Mouse (Mus musculus) kidney, postnatal 10 days (tissue): ENCODE data around the gene Plxnb2.

Source experiments
- DNase-seq: peaks from one replicate; pipeline ENCODE4 v3.0.0; 2021; ENCODE audit warnings: mixed read lengths

Plxnb2 gene

DNA sequence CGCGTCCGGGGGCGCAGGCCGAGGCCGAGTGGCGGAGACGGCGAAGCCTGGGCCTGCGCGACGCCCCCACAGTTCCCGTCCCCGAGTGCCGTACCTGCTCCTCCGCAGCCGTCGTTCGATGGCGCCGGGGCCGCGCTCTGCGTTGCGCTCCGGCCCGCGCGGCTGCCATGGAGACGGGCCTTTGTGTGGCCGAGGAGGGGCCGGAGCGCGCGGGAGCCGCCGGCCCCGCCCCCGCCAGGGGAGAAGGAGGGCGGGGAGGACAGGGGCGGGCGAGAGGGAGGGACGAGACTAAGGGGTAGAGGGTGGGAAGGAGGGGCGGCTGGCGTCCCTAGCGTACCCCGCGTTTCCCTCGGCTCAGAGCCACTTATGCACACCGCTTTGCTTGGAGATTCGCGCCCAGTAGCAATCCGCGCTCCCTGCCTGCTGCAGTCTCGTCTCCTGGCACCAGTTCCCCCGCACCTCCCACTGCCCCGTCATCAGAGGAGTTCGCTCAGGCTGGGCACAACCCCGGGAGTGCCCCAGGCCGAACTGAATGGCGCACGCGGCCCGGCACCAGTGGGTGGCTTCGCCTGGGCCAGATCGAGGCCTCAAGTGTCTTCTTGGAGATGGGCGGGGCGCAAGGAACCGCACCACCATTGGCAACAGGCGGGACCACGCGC lies at the start of gene Plxnb2:
TSS of gene Plxnb2 (minus strand) at position 218 of the 659 bp plus-strand sequence.
- peak; percentile 91 for DNase-seq

DNA sequence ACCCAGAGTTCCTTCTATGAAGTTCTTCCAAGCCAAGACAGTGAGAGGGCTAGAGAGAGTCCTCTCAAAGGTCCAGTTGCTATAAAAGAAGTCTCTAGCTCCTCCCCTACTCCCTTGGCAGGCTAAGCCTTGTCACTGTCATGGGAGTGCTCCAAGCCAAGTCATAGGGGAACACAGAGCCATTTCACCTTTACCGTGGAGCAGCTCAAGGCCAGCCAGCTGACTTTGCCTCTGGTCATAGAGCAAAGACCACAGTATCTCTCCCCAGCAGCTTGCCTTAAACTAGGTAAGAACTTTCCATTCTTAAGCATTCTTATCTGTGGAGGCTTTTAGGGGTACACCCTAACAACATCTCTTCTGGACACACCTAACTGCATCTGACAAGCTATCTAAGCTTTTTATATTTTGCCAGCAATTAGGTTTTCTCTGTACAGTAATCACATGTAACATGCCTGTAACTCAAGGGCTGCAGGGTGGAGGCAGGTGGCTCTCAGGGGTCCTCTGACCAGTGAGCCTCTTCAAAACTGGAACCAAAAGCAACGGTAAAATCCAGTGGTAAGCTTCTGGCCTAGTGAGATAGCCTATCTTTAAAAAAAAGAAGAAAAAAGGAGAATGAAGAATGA lies 35.1 kb upstream of the Plxnb2 start:
- no peak for DNase-seq

DNA sequence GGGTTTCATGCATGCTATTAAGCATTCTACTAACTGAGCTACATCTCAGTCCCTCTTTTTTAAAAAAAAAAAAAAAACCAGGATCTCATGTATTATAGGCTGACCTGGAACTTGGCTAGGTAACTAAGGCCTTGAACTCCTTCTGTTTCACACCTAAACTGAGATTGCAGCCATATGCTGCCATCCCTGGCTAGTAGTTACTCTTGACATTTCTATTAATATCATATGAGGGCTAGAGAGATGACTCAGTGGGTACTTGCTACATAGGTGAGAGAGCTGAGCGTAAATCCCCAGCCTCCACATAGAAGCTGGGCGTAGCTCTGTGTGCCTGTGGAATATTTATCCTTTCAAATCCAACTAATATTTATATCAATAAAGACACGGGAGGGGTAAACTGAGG lies 34.4 kb upstream of the Plxnb2 start:
- DNase-seq = no peak

DNA sequence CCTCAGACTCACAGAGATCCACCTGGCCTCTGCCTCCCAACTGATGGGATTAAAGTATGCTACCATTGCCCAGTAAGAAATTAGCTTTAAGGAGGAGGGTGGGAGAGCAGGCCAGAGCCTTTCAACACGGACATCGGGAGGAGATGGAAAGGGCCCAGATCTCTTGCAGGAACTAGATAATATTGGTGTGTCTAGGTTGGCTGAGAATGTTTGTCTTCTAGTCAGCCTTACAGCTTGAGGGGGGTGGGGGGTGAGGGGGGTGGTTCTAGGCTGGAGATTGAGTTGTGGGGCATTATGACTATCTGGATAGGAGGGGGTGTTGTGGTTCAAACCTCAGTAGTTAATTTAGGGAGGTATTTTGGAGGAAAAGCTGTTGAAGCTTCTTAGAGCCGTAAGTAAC lies 32.9 kb upstream of the Plxnb2 start:
- no peak for DNase-seq

DNA sequence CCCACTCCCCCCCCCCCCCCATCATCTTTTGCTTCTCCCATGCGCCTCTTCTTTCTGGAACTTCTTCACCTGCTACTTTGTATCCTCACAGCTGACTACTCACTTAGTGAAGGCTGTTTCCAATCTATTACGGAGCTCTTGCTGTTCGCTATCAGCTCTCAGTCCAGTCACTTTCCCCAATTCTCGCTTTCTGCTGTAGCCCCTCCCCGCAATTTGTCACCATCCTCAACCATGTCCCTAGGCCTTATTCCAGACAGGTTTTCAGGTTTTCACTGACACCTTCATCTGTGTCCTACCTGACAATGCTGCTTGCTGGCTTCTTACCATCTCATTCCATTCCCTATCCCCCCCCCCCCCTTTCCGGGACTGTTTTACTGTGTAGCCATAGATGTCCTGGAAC lies 31.9 kb upstream of the Plxnb2 start:
- no peak for DNase-seq

DNA sequence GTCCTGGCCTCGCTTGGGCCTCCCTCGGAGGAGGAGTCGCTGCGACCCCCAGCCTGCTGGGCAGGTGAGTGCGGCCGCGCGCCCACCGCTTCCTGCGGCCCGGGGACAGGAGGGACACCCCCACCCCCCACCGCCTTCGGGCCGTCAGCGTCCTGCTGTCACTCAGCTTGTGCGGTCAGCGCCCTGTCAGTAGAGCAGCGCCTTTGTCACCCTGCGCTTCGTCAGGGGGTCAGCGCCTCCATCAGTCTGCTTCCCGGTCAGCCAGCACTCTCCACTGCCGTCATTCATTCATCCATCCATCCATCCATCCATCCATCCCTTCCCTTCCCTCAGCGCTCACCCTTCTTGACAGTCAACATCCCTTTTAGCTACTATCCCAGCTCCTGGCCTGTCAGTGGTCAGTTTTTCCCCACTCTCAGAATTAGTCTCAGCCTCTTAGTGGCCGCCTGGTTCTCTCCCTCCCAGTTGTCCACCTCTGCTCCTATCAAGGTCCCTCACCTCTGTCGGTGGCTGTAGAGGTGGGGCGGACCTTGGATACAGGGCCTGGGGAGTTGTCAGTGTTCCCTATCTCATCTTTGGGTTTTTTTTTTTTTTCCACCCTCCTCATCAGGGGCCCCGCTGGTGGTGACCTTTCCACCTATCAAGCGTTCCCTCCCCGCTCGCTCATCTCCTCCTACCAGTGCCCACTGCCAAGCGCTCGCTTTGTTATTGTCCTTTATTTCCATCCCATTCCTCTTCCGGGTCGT lies 31.3 kb upstream of the Plxnb2 start:
- DNase-seq = peak; percentile 38

DNA sequence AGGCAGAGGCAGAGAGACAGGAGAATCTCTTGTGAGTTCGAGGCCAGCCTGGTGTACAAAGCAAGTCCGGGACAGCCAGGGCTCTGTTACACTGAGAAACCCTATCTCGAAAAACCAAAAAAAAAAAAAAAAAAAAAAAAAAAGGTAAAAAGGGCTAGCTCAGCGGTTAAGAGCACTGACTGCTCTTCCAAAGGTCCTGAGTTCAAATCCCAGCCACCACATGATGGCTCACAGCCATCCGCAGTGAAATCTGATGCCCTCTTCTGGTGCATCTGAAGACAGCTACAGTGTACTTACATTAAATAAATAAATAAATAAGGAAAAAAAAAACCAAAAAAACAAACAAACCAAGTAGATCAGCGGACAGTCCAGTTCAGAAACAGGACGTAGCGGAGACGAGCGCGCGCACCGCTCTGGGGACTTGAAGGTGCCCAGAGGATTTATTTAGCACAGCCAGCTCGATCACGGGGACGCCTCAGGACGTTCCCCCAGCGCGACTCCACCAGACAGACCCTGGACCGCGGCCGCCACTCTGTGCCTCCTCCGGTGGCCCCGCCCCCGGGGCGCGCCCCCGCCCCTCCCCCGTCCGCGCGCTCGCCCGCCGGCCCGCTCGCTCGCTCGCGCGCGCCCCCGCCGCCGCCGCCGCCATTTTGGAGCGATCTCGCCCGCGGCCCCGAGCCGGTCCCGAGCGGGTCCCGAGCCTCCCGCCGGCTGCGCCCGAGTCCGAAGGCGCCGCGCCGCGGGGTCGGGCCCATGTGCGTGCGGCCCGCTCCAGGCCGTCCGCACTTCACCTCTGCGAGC lies 30.5 kb upstream of the Plxnb2 start, which contains the start of gene Ppp6r2:
TSS of gene Ppp6r2 (plus strand) at position 639 of the 801 bp plus-strand sequence.
- DNase-seq = peak; percentile 93

DNA sequence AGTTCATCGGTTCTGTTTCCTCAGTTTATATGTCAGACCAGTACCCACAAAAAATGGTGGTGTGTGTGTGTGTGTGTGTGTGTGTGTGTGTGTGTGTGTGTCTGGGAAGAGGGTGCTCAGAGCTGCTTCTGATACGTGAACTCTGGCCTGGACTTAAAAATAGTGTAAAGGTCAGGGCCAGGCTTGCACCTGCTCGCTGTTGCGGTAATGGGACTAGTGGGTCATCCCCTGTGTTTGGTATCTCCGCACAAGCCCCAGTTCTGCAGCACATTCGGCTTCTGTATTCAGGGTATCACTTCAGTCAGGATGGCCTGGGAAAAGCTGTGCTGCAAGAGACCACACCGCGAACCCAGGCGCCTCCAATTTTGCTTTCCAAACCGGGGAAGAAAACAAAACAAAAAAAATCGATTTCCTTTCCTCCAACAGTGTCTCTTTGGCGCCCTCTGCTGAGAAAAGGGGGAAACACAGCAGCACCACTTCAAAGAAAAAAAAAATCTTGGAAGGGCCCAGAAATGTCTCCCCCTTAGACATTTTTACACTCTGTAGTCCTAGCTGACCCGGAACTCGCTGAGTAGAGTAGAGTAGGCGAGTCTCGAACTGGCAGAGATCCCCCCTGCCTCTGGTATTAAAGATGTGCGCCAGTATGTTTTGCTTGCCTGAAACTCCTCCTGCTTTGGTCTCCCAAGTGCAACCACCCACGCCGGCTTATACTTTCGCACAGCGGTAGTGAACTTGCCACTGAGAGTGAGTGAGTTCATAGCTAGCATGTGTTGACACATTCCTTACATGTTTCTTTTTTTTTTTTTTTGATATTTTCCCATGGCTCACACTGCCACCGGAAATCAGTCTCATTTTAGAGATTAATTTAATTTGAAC lies 29.5 kb upstream of the Plxnb2 start:
- DNase-seq = peak; percentile 95

DNA sequence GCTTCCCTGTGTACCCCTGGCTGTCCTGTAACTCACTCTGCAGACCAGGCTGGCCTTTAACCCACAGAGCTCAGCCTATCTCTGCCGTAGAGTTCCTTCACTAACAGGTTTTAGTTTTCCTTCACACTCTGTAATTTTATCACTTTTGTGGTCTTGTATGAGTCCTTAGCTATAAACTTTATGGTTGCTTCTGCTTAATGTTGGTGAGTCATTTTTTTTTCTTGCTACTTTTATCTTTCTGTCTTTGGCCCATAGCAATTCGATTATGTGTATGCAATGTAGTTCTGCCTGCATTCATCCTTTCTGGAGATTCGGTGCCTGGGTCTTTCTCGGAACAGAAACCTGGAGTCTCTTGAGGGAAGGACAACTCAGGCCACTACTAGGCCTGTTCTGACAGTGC lies 26.9 kb upstream of the Plxnb2 start:
- no peak for DNase-seq

DNA sequence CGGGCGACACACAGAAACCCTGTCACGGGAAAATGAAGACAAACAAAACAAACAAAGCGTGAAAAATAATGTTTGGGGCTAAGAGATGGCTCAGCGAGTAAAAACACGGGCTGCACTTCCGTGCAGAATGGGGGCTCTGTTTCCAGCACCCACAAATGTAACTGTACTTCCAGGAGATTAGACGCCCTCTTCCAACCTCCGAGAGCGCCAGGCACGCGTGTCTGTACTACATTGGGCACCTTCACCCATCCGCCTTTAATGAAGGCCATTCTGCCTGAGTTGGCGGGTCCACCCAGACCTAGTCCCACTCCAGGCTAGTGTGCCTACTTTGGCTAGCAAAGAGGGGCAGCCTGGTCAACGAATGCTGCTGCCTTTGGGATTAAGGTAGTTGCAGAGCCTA lies 16.5 kb upstream of the Plxnb2 start:
- no peak for DNase-seq

DNA sequence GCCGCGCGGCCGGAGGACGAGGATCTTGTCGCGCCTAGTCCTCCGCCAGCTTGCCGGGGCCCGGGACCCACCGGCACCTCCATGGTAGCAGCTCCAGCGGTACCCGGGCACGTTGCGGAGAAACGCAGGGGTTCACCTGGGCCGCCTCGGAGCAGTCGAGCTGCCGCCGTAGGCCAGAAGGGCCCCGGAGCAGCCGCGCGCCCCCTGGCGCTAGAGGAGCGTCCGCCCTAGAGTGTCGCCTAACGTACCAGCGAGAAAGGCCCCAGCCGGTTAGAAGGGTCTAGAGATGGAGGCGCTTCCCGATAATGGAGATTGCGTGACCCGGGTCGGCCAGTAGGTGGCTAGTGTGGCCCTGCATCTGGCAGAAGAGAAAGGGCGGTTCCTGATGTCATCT lies 15.7 kb upstream of the Plxnb2 start, which contains the start of gene Dennd6b:
TSS of gene Dennd6b (minus strand) at position 184 of the 394 bp plus-strand sequence.
- DNase-seq = peak; percentile 98

DNA sequence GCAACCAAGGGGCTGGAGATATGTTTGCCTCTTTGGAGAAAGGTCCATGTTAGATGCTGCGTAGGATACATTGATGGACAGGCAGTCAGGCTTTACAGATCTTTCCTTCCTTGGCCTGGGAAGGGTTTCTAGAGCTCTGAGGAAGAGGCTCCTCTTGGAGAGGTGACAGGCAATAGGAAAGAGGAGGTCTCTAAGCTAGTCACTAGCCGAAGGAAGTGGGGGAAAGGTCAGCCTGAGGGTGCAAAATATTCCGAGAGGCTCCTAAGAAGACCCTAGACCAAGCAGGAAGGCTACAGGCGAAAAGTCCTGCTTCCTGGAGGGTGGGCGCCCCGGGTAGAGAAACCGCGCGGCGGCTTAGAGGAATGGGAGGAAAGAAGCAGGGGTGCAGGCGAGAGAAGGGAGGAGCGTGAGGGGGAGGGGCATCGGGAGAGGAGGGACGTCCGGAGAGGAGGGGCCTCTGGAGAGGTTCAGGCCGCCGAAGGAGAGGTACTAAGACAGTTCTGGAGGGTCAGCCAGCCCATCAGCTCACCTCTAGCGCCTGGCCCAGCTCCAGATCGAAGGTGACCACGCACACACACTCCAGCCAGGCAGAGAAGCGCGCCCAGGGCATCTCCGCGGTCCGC lies 15.2 kb upstream of the Plxnb2 start:
- DNase-seq = peak; percentile 96

DNA sequence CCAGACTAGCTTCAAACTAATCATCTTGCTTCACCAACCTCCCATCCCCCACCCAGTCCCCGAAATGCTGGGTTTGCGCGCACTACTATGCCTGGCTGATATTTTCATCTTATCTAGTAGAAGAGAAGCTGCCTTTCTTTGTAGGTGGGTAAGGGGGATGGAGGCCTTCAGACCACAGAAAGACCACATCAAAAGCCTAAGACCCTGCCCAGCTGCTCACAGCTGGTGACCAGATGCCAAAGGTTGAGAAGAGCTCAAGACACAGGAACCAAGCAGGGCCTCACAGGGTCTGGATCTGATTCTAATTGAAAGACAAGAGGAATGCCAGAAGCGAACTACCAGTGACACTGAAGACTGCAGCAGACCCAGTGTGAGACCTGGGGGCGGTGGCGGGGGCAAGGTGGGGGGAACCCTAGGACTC lies 14.7 kb upstream of the Plxnb2 start:
- DNase-seq = peak; percentile 53

DNA sequence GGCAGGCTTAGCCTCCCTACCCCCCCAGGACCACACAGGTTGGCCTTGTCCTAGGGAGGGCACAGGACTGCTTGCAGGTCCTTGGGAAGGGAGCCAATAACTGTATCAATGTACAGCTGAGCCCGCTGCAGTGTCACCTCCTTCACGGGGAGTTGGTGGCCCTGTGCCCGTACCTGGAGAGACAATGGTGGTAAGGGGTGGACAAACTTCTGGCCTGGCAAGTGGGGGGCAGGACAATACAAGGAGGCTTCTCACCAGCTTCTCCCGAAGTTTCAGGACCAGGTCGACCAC lies 4.3 kb upstream of the Plxnb2 start:
- no peak for DNase-seq

DNA sequence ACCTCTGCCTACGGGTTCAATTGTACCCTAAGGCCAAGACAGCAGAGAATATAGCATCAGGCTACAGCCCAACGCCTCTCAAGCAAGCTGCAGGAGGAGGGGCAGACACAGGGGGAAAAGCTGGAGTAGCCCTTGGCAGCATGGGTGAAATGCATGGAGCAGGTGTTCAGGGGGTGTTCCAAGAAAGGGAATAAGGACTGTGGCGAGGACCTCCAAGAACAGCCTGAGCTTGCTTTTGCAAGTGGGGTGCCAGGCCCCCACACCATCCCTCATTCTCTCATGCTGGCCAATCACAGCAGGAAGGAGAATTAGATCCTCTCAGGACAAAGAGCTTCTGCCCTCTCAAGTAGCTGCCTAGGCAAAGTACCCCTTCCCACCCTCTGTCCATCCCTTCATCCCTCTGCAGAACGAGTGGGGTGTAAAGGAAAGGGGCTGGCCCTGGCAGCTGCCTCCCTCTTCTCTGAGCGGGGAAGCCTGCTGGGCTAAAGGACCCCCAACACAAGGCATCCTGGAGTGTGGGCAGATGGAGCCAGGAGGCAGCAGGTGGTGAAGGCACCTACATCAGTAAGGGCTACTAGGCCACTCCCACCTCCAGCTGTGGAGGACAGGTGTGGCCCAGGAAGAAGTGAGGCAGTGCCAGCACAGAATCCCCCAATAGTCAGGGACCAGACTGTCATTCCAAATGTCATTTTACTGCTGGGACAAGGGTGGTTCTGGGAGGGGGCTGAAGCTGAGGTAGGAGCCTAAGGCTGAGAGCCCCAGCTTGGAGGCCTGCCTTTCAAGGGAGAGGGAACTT lies 3.8 kb upstream of the Plxnb2 start:
- DNase-seq = no peak

DNA sequence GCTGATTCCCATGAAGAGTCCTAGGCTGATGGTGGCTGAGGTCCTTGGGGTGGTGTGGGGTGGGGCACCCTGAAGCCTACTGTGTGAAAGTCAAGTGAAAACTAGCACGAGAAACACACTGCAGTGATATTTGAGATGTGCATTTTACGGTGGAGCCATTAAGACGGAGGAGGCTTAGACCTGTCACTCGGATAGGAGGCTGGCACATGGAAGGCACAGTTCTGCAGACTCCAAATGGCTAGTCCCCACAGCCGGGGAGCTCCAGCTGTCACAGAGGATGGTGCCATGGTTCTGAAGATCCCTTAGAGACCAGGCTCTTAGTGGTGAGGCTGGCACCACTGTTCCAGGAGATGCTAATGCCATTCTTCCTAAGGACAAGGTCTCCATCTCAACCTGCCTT lies 2.3 kb upstream of the Plxnb2 start:
- DNase-seq = no peak

DNA sequence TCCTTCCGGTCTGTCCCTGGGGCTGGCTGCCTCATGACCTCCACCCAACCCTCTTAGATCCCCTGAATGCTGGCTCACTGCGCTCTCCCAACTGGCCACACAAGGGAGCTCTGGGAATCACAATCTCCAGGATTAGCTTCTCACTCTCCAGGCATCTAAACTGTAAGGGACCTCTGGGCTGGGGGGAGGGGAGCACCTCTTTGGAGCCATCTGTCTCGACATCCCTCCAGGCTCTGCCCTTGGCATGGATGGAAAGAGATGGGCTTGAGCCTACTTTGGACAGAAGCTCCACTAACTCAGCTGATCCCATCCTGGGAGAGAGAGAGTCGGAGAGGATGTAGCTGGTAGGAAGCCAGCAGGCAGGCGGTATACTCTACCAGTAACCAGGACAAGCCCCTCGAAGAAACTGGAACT lies 1.7 kb upstream of the Plxnb2 start:
- peak; percentile 73 for DNase-seq

DNA sequence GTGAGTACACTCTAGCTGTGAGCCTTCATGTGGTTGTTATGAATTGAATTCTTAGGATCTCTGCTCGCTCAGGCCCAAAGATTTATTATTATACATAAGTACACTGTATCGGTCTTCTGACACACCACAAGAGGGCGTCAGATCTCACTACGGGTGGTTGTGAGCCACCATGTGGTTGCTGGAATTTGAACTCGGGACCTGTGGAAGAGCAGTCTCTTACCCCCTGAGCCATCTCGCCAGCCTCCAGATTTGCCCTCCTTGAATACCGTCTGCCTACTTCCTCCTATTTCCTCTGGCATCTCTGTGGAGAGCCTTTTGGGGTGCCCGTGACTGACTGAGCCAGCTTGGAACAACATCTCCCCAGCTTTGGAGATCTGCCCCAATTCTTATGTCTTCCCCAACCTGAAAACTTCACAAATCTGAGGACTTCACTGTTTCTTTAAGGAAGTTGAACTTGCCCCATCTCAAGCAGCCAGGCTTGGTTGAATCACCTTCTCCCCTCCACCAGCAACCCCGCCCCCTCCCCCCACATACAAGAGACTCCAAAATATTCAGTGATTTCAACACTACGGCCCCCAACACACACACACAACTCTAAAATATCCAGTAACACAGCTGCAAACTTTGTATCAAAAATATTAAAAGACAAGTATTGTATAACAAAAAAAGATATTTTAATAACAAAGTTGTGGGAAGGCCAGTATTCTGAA lies 1.1 kb upstream of the Plxnb2 start:
- DNase-seq = peak; percentile 18

DNA sequence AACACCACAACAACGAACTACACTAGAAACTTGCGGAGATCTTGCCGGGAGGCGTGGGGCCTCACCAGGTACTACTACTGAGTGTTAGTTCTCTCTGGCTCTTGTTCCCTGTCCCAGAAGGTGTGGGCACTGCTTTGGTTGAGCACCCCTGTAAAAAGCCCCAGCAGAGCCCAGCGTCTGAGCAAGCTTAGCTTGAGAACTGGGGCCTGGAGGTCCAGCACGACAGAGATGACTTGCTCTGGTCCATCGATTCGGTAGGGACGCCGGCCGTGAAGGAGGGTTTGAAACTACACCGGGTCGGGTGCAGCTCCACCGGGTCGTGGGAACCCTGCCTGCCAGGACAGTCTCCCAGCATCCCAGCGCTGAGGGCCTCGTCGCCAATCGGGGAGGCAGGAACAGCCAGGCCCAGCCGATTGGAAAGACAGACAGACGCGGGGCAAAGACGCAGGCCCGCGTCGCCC lies 477 bp downstream of the Plxnb2 start:
- peak; percentile 71 for DNase-seq

DNA sequence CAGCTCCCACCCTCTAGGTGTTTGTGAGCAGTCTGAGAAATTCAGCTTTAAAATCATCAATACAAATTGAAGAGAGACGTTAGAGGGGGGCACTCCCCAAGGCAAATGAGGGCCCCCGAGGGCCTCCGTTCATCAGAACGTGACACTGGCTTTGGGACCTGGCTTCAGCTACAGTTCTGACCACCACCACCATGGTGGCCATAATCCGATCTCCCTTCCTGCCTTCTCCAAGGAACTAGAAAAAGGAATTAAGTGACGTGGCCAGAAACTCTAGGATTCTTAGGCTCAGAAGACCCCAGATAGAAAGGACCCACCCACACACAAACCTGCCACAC lies 991 bp downstream of the Plxnb2 start:
- DNase-seq = no peak
